Mouse (Mus musculus): Measurements from ENCODE around the gene Dock7. TPM values are rescaled to one million over a fixed set of nuclear protein-coding genes. Genes with fewer than 3 reads are reported as not detected.
A peak's percentile ranks its signal among the peaks of the same experiment; 100 is the strongest.
"Not testable (repeated sequence)": the region's sequence is repeated elsewhere in the genome, so short reads cannot be mapped to it uniquely, and the experiment has no call there.

Gene Dock7
- polyA plus RNA-seq, 1 experiment from 2014 or later: 5.2 TPM

GRCm38 (mm10) chr4:98938210-98938609 is 182.5 kb downstream of the Dock7 start:
- H3K4me3 ChIP-seq (ENCODE audit: low read depth, low read length); H3K9ac ChIP-seq (replicated peaks); H3K27ac ChIP-seq (ENCODE audit: low read depth); H3K4me1 ChIP-seq (ENCODE audit: insufficient read depth); H3K9me3 ChIP-seq (ENCODE audit: low read length); H3K27me3 ChIP-seq (ENCODE audit: insufficient read depth, low read length); H3K4me2 ChIP-seq (ENCODE audit: low read depth, low read length); DNase-seq; ATAC-seq: not testable (repeated sequence)
- peaks cover 32% of the 10 kb centered on the region for H3K36me3 ChIP-seq (replicated peaks; ENCODE audit: insufficient read depth, low read length)
- WGBS (ENCODE audit: insufficient replicate concordance): 86% methylated on average over 6 of the region's 6 CpGs
- peak; percentile 34 for TF ChIP-seq CTCF (IDR thresholded peaks at IDR 0.05; ENCODE audit: low read depth)

GRCm38 (mm10) chr4:98936036-98936435 is 184.7 kb downstream of the Dock7 start:
- no peak for DNase-seq
- WGBS (ENCODE audit: insufficient replicate concordance): 81% methylated on average over 6 of the region's 6 CpGs
- H3K9me3 ChIP-seq (ENCODE audit: low read length): no peaks in the 10 kb centered on the region
- no peak overlapping the region for H3K9ac ChIP-seq (replicated peaks)
- H3K27me3 ChIP-seq (ENCODE audit: insufficient read depth, low read length): no peaks in the 10 kb centered on the region
- no peaks in the 10 kb centered on the region for H3K4me1 ChIP-seq (ENCODE audit: insufficient read depth)
- H3K4me2 ChIP-seq (ENCODE audit: low read depth, low read length): no peak overlapping the region
- H3K36me3 ChIP-seq (replicated peaks; ENCODE audit: insufficient read depth, low read length): peaks cover 48% of the 10 kb centered on the region
- ATAC-seq: no peak
- H3K4me3 ChIP-seq (ENCODE audit: low read depth, low read length): no peak overlapping the region
- no peak overlapping the region for H3K27ac ChIP-seq (ENCODE audit: low read depth)
- no peak for TF ChIP-seq CTCF (IDR thresholded peaks at IDR 0.05; ENCODE audit: low read depth)
- TF ChIP-seq EP300 (IDR thresholded peaks at IDR 0.05; ENCODE audit: low read depth): no peak

GRCm38 (mm10) chr4:98925250-98925781 is 195.4 kb downstream of the Dock7 start:
- TF ChIP-seq EP300 (IDR thresholded peaks at IDR 0.05; ENCODE audit: low read depth) (no peak), CTCF (IDR thresholded peaks at IDR 0.05; ENCODE audit: low read depth) (no peak)
- peak overlapping the region; percentile 52; the same call in 1 of the 2 replicates for H3K27ac ChIP-seq (ENCODE audit: low read depth)

GRCm38 (mm10) chr4:98924906-98925178 is 195.9 kb downstream of the Dock7 start:
- ATAC-seq: no peak
- H3K4me1 ChIP-seq (ENCODE audit: insufficient read depth): peaks cover 10% of the 10 kb centered on the region
- peak overlapping the region; percentile 98 for H3K9ac ChIP-seq (replicated peaks)
- WGBS (ENCODE audit: insufficient replicate concordance): 2% methylated on average over 2 of the region's 2 CpGs
- DNase-seq: no peak
- H3K9me3 ChIP-seq (ENCODE audit: low read length): no peaks in the 10 kb centered on the region
- H3K27ac ChIP-seq (ENCODE audit: low read depth): peak overlapping the region; percentile 100
- TF ChIP-seq EP300 (IDR thresholded peaks at IDR 0.05; ENCODE audit: low read depth) (no peak), CTCF (IDR thresholded peaks at IDR 0.05; ENCODE audit: low read depth) (no peak)
- no peaks in the 10 kb centered on the region for H3K27me3 ChIP-seq (ENCODE audit: insufficient read depth, low read length)
- H3K36me3 ChIP-seq (replicated peaks; ENCODE audit: insufficient read depth, low read length): peaks cover 2% of the 10 kb centered on the region
- peak overlapping the region; percentile 91 for H3K4me2 ChIP-seq (ENCODE audit: low read depth, low read length)
- H3K4me3 ChIP-seq (ENCODE audit: low read depth, low read length): peak overlapping the region; percentile 97

More at GRCm38 (mm10) chr4:98925250-98925781, 195.4 kb downstream of the Dock7 start:
- Histone ChIP-seq H3K36me3 (replicated peaks; ENCODE audit: insufficient read depth, low read length) (peaks cover 7% of the 10 kb centered on the region), H3K4me2 (ENCODE audit: low read depth, low read length) (peak overlapping the region; percentile 91), H3K4me3 (ENCODE audit: low read depth, low read length) (peak overlapping the region; percentile 97), H3K4me1 (ENCODE audit: insufficient read depth) (peaks cover 10% of the 10 kb centered on the region), H3K27me3 (ENCODE audit: insufficient read depth, low read length) (no peaks in the 10 kb centered on the region), H3K9ac (replicated peaks) (peak overlapping the region; percentile 98), H3K9me3 (ENCODE audit: low read length) (no peaks in the 10 kb centered on the region)
- DNase-seq: no peak
- no peak for ATAC-seq
- 4% methylated on average over 6 of the region's 6 CpGs for WGBS (ENCODE audit: insufficient replicate concordance)

- peak; percentile 29 for DNase-seq
- peak overlapping the region; percentile 100 for H3K27ac ChIP-seq (ENCODE audit: low read depth)
- H3K4me2 ChIP-seq (ENCODE audit: low read depth, low read length): peak overlapping the region; percentile 91
- H3K27me3 ChIP-seq (ENCODE audit: insufficient read depth, low read length): no peaks in the 10 kb centered on the region
- H3K4me1 ChIP-seq (ENCODE audit: insufficient read depth): peaks cover 10% of the 10 kb centered on the region
- ATAC-seq: peak; percentile 1
- under 1% methylated on average over 57 of the region's 66 CpGs for WGBS (ENCODE audit: insufficient replicate concordance)
- TF ChIP-seq CTCF (IDR thresholded peaks at IDR 0.05; ENCODE audit: low read depth) (no peak), EP300 (IDR thresholded peaks at IDR 0.05; ENCODE audit: low read depth) (no peak)
- peaks cover 3% of the 10 kb centered on the region; the same call in 1 of the 2 replicates for H3K9me3 ChIP-seq (ENCODE audit: low read length)
- H3K36me3 ChIP-seq (replicated peaks; ENCODE audit: insufficient read depth, low read length): no peaks in the 10 kb centered on the region; the same call in none of the 2 replicates
- H3K4me3 ChIP-seq (ENCODE audit: low read depth, low read length): peak overlapping the region; percentile 97
- peak overlapping the region; percentile 98 for H3K9ac ChIP-seq (replicated peaks)
Observed at GRCm38 (mm10) chr4:98924071-98924905, 196.4 kb downstream of the Dock7 start.

- H3K27ac ChIP-seq (ENCODE audit: low read depth): peak within 1 kb of the TSS; percentile 100
- TF ChIP-seq CTCF (IDR thresholded peaks at IDR 0.05; ENCODE audit: low read depth): no peak
- no peak for TF ChIP-seq EP300 (IDR thresholded peaks at IDR 0.05; ENCODE audit: low read depth)
- H3K36me3 ChIP-seq (replicated peaks; ENCODE audit: insufficient read depth, low read length): no peaks in the 10 kb centered on the region; the same call in none of the 2 replicates
- peaks cover 3% of the 10 kb centered on the region; the same call in 1 of the 2 replicates for H3K9me3 ChIP-seq (ENCODE audit: low read length)
- WGBS (ENCODE audit: insufficient replicate concordance): under 1% methylated on average over 62 of the region's 67 CpGs
- H3K4me1 ChIP-seq (ENCODE audit: insufficient read depth): peaks cover 10% of the 10 kb centered on the region
- H3K27me3 ChIP-seq (ENCODE audit: insufficient read depth, low read length): no peaks in the 10 kb centered on the region
- peak within 1 kb of the TSS; percentile 97 for H3K4me3 ChIP-seq (ENCODE audit: low read depth, low read length)
- peak within 1 kb of the TSS; percentile 98 for H3K9ac ChIP-seq (replicated peaks)
- H3K4me2 ChIP-seq (ENCODE audit: low read depth, low read length): peak within 1 kb of the TSS; percentile 91
- peak; percentile 11 for ATAC-seq
- DNase-seq: peak; percentile 87
Observed at GRCm38 (mm10) chr4:98923568-98924070, 197.1 kb downstream of the Dock7 start, which contains the start of gene Usp1. TSS of gene Usp1 (plus strand) at chr4:98923810.
